15 mouse cellular contexts compared by ENCODE assay signal in the genomic region with DNA sequence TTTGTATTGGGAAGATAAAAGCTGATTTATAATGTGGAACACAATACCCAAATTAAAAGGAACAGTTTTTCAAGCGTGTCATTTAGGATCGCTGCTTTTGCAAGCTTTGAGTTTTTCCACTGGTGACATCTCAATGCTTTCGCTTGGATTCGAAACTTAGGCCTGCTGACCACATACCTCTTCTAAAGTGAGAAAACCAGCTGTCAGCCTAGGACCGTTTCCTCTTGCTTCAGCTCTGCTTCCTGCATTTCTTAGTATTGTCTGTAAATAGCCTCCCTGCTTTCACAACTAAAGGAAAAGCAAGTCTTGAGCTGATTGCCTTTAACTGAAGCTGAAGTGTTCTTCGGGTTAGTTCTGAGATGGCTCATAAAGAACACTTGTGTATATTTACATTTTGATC.
DNase-seq lines count a peak whose midpoint lies in the region; ATAC-seq and TF ChIP-seq lines count a peak whose summit lies in the region.
"Had no signal": no experiment of that assay in that cellular context is flagged by ENCODE, and none has a peak within 500 bp of the region (broad histone marks: within the 10 kb centered on the region; RNA-seq: fewer than 3 reads in every experiment).

No protein-coding gene starts in this region.

- TF ChIP-seq POLR2A in lung, adult 2 months (IDR thresholded peaks at IDR 0.05; ENCODE audit: borderline replicate concordance, extremely low read depth, low read depth, low read length) = no peak

- no peak overlapping the region for H3K4me3 ChIP-seq in kidney, embryonic 14.5 days (ENCODE audit: low read length)
- H3K4me3 ChIP-seq in lung, embryonic 15.5 days = no peak overlapping the region
- H3K4me3 ChIP-seq in lung, adult 2 months (replicated peaks; ENCODE audit: extremely low read depth, low read depth, low read length) = no peak overlapping the region
- peak overlapping the region; percentile 18 for H3K4me3 ChIP-seq in megakaryocyte, embryonic 14.5 days (replicated peaks)
- H3K4me3 ChIP-seq in midbrain, embryonic 13.5 days (replicated peaks) = no peak overlapping the region
- H3K4me3 ChIP-seq: forebrain, embryonic 12.5 days; midbrain, embryonic 15.5 days had no signal

- H3K27me3 ChIP-seq in kidney, embryonic 14.5 days (ENCODE audit: control insufficient read depth, insufficient read depth, low read length) = no peaks in the 10 kb centered on the region
- no peaks in the 10 kb centered on the region for H3K27me3 ChIP-seq in lung, embryonic 15.5 days
- H3K27me3 ChIP-seq in megakaryocyte, embryonic 14.5 days (replicated peaks) = peaks cover 2% of the 10 kb centered on the region
- H3K27me3 ChIP-seq in midbrain, embryonic 13.5 days = no peaks in the 10 kb centered on the region
- H3K27me3 ChIP-seq: forebrain, embryonic 12.5 days; midbrain, embryonic 15.5 days had no signal

- H3K4me1 ChIP-seq in kidney, embryonic 14.5 days (ENCODE audit: control insufficient read depth, insufficient read depth, low read length) = no peaks in the 10 kb centered on the region
- H3K4me1 ChIP-seq in lung, embryonic 15.5 days = no peaks in the 10 kb centered on the region
- peaks cover 5% of the 10 kb centered on the region for H3K4me1 ChIP-seq in lung, adult 2 months (ENCODE audit: control insufficient read depth, insufficient read depth, low read length)
- peaks cover 8% of the 10 kb centered on the region for H3K4me1 ChIP-seq in megakaryocyte, embryonic 14.5 days
- no peaks in the 10 kb centered on the region for H3K4me1 ChIP-seq in midbrain, embryonic 13.5 days (replicated peaks)
- H3K4me1 ChIP-seq: forebrain, embryonic 12.5 days; midbrain, embryonic 15.5 days had no signal

- no peaks in the 10 kb centered on the region for H3K36me3 ChIP-seq in kidney, embryonic 14.5 days (ENCODE audit: control insufficient read depth, insufficient read depth, low read length)
- H3K36me3 ChIP-seq in lung, embryonic 15.5 days = no peaks in the 10 kb centered on the region
- H3K36me3 ChIP-seq in megakaryocyte, embryonic 14.5 days (replicated peaks; ENCODE audit: low read length) = no peaks in the 10 kb centered on the region
- no peaks in the 10 kb centered on the region for H3K36me3 ChIP-seq in midbrain, embryonic 13.5 days
- H3K36me3 ChIP-seq: forebrain, embryonic 12.5 days; midbrain, embryonic 15.5 days had no signal

- 57% methylated on average over 6 of the region's 6 CpGs for WGBS in kidney, embryonic 14.5 days
- 48% methylated on average over 6 of the region's 6 CpGs for WGBS in lung, embryonic 15.5 days
- 45% methylated on average over 6 of the region's 6 CpGs for WGBS in lung, adult 2 months
- WGBS in midbrain, embryonic 13.5 days = 73% methylated on average over 6 of the region's 6 CpGs

- ATAC-seq in kidney, embryonic 14.5 days (ENCODE audit: low FRiP score, low TSS enrichment) = no peak
- ATAC-seq in lung, embryonic 15.5 days (ENCODE audit: borderline replicate concordance, extremely low read depth, low FRiP score, low TSS enrichment) = no peak
- no peak for ATAC-seq in midbrain, embryonic 13.5 days
- ATAC-seq: liver, postnatal 0 days; midbrain, embryonic 15.5 days had no signal

- no peak overlapping the region for H3K9ac ChIP-seq in kidney, embryonic 14.5 days (ENCODE audit: low read depth, low read length)
- no peak overlapping the region for H3K9ac ChIP-seq in lung, embryonic 15.5 days
- no peak overlapping the region for H3K9ac ChIP-seq in midbrain, embryonic 13.5 days (replicated peaks)
- H3K9ac ChIP-seq: forebrain, embryonic 12.5 days; liver, postnatal 0 days; midbrain, embryonic 15.5 days had no signal

- no peak overlapping the region for H3K4me2 ChIP-seq in kidney, embryonic 14.5 days (replicated peaks; ENCODE audit: low read depth, low read length)
- H3K4me2 ChIP-seq in lung, embryonic 15.5 days = no peak overlapping the region
- no peak overlapping the region for H3K4me2 ChIP-seq in midbrain, embryonic 13.5 days (replicated peaks)
- H3K4me2 ChIP-seq: forebrain, embryonic 12.5 days; midbrain, embryonic 15.5 days had no signal

- no peak for TF ChIP-seq CTCF in lung, adult 2 months (IDR thresholded peaks at IDR 0.05; ENCODE audit: insufficient read depth, low read length)

- DNase-seq in heart, adult 11 months = peak; percentile 90
- DNase-seq in heart, postnatal 25 days (ENCODE audit: low spot score) = no peak
- peak; percentile 11 for DNase-seq in kidney, adult 9 months
- no peak for DNase-seq in lung, adult 2 months
- DNase-seq: cerebellum, adult 11 months; cerebellum, postnatal 14 days; gastrocnemius, postnatal 14 days; kidney, adult 8-10 months; liver, postnatal 0 days had no signal

- H3K27ac ChIP-seq in kidney, embryonic 14.5 days (ENCODE audit: low read depth, low read length) = no peak overlapping the region
- H3K27ac ChIP-seq in lung, embryonic 15.5 days = 0 out of 2 replicates have a peak overlapping the region, but pooled peaks have one; percentile 29
- no peak overlapping the region for H3K27ac ChIP-seq in midbrain, embryonic 13.5 days
- H3K27ac ChIP-seq: forebrain, embryonic 12.5 days; midbrain, embryonic 15.5 days had no signal

- intact Hi-C loops in heart, postnatal 25 days (cut with DNase I) = no loop called here

- H3K9me3 ChIP-seq in kidney, embryonic 14.5 days (ENCODE audit: control insufficient read depth, low read length) = no peaks in the 10 kb centered on the region
- no peaks in the 10 kb centered on the region for H3K9me3 ChIP-seq in lung, embryonic 15.5 days
- no peaks in the 10 kb centered on the region for H3K9me3 ChIP-seq in megakaryocyte, embryonic 14.5 days
- no peaks in the 10 kb centered on the region for H3K9me3 ChIP-seq in midbrain, embryonic 13.5 days
- H3K9me3 ChIP-seq: forebrain, embryonic 12.5 days; midbrain, embryonic 15.5 days had no signal

Comparison
In these comparisons a context has a peak if more than half of its experiments do, and no peak if none do; other contexts are left out.
1. DNase-seq: peak in heart, adult 11 months (single experiment) and kidney, adult 9 months (single experiment); none in heart, postnatal 25 days (single experiment) and lung, adult 2 months (single experiment).